Mouse (Mus musculus): Measurements from ENCODE around the gene B2m. TPM values are rescaled to one million over a fixed set of nuclear protein-coding genes. Genes with fewer than 3 reads are reported as not detected.

B2m gene
- polyA plus RNA-seq, 1 experiment from 2014 or later = 383 TPM

- 35% methylated on average over 12 of the region's 12 CpGs for WGBS
- H3K9me3 ChIP-seq (ENCODE audit: control insufficient read depth, low read depth, low read length) = no peaks in the 10 kb centered on the region
- no peaks in the 10 kb centered on the region for H3K36me3 ChIP-seq (ENCODE audit: control insufficient read depth, insufficient read depth, low read length)
- no peak overlapping the region for H3K4me2 ChIP-seq (replicated peaks; ENCODE audit: low read depth, low read length)
- no peak overlapping the region for H3K27ac ChIP-seq (ENCODE audit: low read length)
- no peak overlapping the region for H3K4me3 ChIP-seq (ENCODE audit: low read depth, low read length)
- no peak for ATAC-seq (ENCODE audit: insufficient number of reproducible peaks, insufficient read depth, low FRiP score, low read depth)
- no peaks in the 10 kb centered on the region for H3K4me1 ChIP-seq (ENCODE audit: control insufficient read depth, insufficient read depth, low read length)
- H3K27me3 ChIP-seq (ENCODE audit: control insufficient read depth, insufficient read depth, low read length) = no peaks in the 10 kb centered on the region
- no peak overlapping the region for H3K9ac ChIP-seq (replicated peaks; ENCODE audit: low read depth, low read length)
These were observed 21.6 kb upstream of the B2m start for GRCm38 (mm10) chr2:122125680-122126572.

- no peaks in the 10 kb centered on the region for H3K27me3 ChIP-seq (ENCODE audit: control insufficient read depth, insufficient read depth, low read length)
These were observed 20.6 kb upstream of the B2m start for GRCm38 (mm10) chr2:122126765-122127347.

DNA sequence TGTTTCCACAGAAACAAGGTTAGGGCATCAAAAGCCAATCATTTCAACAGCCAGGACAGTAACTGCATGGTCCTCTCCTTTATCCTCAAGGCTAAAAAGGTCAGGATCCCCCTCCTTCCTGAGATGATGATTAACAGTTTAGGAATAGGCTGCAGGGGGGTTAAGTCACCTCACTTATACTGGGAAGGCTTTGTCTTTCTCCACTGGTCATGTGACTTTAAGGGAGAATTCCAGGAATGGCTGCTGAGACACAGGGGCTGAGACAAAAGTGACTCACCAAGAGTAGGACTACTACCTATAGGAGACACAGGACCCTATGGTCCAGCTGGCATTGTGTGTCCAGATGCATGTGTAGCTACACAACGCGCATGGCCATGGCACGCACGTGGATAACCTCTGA, 19.9 kb upstream of the B2m start:
- 92% methylated on average over 4 of the region's 4 CpGs for WGBS
- H3K4me1 ChIP-seq (ENCODE audit: control insufficient read depth, insufficient read depth, low read length) = no peaks in the 10 kb centered on the region
- H3K36me3 ChIP-seq (ENCODE audit: control insufficient read depth, insufficient read depth, low read length) = no peaks in the 10 kb centered on the region
- no peak overlapping the region for H3K9ac ChIP-seq (replicated peaks; ENCODE audit: low read depth, low read length)
- H3K4me3 ChIP-seq (ENCODE audit: low read depth, low read length) = no peak overlapping the region
- H3K27me3 ChIP-seq (ENCODE audit: control insufficient read depth, insufficient read depth, low read length) = no peaks in the 10 kb centered on the region
- no peak overlapping the region for H3K27ac ChIP-seq (ENCODE audit: low read length)
- no peak overlapping the region for H3K4me2 ChIP-seq (replicated peaks; ENCODE audit: low read depth, low read length)
- H3K9me3 ChIP-seq (ENCODE audit: control insufficient read depth, low read depth, low read length) = no peaks in the 10 kb centered on the region
- no peak for ATAC-seq (ENCODE audit: insufficient number of reproducible peaks, insufficient read depth, low FRiP score, low read depth)

More at GRCm38 (mm10) chr2:122126765-122127347, 20.6 kb upstream of the B2m start:
- no peaks in the 10 kb centered on the region for H3K36me3 ChIP-seq (ENCODE audit: control insufficient read depth, insufficient read depth, low read length)
- H3K9ac ChIP-seq (replicated peaks; ENCODE audit: low read depth, low read length) = no peak overlapping the region
- no peak overlapping the region for H3K27ac ChIP-seq (ENCODE audit: low read length)
- WGBS = 46% methylated on average over 5 of the region's 5 CpGs
- H3K4me3 ChIP-seq (ENCODE audit: low read depth, low read length) = no peak overlapping the region
- no peaks in the 10 kb centered on the region for H3K9me3 ChIP-seq (ENCODE audit: control insufficient read depth, low read depth, low read length)
- no peaks in the 10 kb centered on the region for H3K4me1 ChIP-seq (ENCODE audit: control insufficient read depth, insufficient read depth, low read length)
- ATAC-seq (ENCODE audit: insufficient number of reproducible peaks, insufficient read depth, low FRiP score, low read depth) = no peak
- no peak overlapping the region for H3K4me2 ChIP-seq (replicated peaks; ENCODE audit: low read depth, low read length)

DNA sequence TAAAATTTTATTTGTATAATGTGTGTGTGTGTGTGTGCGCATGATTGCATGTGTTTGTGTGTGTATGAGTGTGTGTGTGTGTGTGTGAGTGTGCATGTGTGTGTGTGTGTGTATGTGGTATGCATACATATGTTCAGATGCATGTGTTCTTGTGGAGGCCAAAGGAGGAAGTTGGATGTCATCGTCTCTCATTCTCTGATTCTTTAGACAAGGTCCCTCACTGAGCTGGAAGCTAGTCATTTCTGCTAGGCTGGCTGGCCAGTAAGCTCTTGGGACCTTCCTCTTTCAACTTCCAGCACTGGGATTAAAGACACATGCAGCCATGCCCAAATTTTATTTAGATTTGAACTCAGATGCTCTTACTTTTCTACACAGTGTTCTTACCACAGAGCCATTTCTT, 15.4 kb upstream of the B2m start:
- no peak overlapping the region for H3K9ac ChIP-seq (replicated peaks; ENCODE audit: low read depth, low read length)
- no peaks in the 10 kb centered on the region for H3K36me3 ChIP-seq (ENCODE audit: control insufficient read depth, insufficient read depth, low read length)
- no peak overlapping the region for H3K27ac ChIP-seq (ENCODE audit: low read length)
- no peaks in the 10 kb centered on the region for H3K4me1 ChIP-seq (ENCODE audit: control insufficient read depth, insufficient read depth, low read length)
- H3K9me3 ChIP-seq (ENCODE audit: control insufficient read depth, low read depth, low read length) = no peaks in the 10 kb centered on the region
- H3K4me2 ChIP-seq (replicated peaks; ENCODE audit: low read depth, low read length) = no peak overlapping the region
- WGBS = 91% methylated on average over 2 of the region's 2 CpGs
- H3K4me3 ChIP-seq (ENCODE audit: low read depth, low read length) = no peak overlapping the region
- no peak for ATAC-seq (ENCODE audit: insufficient number of reproducible peaks, insufficient read depth, low FRiP score, low read depth)
- no peaks in the 10 kb centered on the region for H3K27me3 ChIP-seq (ENCODE audit: control insufficient read depth, insufficient read depth, low read length)

DNA sequence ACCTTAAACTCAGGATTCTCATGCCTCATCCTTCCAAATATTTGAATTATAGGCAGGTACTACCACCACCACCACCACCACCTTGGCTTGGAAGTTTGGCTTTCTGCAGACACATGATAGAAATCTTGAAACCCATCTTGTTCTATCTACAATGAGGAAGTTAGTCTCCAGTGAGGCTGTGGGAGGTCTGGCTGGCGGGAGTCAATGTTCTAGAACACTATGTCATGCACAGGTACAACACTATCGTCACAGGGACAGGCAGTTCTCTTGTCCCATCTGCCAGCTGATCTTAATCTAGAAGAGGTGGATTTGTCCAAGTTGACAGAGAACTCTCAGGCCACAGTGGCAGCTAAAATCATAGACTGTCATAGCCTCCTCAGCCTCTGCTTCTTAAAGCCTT, 14.9 kb upstream of the B2m start:
- H3K27ac ChIP-seq (ENCODE audit: low read length) = no peak overlapping the region
- no peaks in the 10 kb centered on the region for H3K4me1 ChIP-seq (ENCODE audit: control insufficient read depth, insufficient read depth, low read length)
- H3K36me3 ChIP-seq (ENCODE audit: control insufficient read depth, insufficient read depth, low read length) = no peaks in the 10 kb centered on the region
- 79% methylated on average over 2 of the region's 2 CpGs for WGBS
- H3K4me2 ChIP-seq (replicated peaks; ENCODE audit: low read depth, low read length) = no peak overlapping the region
- H3K27me3 ChIP-seq (ENCODE audit: control insufficient read depth, insufficient read depth, low read length) = no peaks in the 10 kb centered on the region
- no peak for ATAC-seq (ENCODE audit: insufficient number of reproducible peaks, insufficient read depth, low FRiP score, low read depth)
- no peak overlapping the region for H3K9ac ChIP-seq (replicated peaks; ENCODE audit: low read depth, low read length)
- H3K9me3 ChIP-seq (ENCODE audit: control insufficient read depth, low read depth, low read length) = no peaks in the 10 kb centered on the region
- no peak overlapping the region for H3K4me3 ChIP-seq (ENCODE audit: low read depth, low read length)

- H3K9me3 ChIP-seq (ENCODE audit: control insufficient read depth, low read depth, low read length) = no peaks in the 10 kb centered on the region
- peak; percentile 69; the same call in 1 of the 2 replicates for ATAC-seq (ENCODE audit: insufficient number of reproducible peaks, insufficient read depth, low FRiP score, low read depth)
- no peak overlapping the region for H3K27ac ChIP-seq (ENCODE audit: low read length)
- H3K27me3 ChIP-seq (ENCODE audit: control insufficient read depth, insufficient read depth, low read length) = no peaks in the 10 kb centered on the region
- no peaks in the 10 kb centered on the region for H3K36me3 ChIP-seq (ENCODE audit: control insufficient read depth, insufficient read depth, low read length)
- no peak overlapping the region for H3K9ac ChIP-seq (replicated peaks; ENCODE audit: low read depth, low read length)
- H3K4me2 ChIP-seq (replicated peaks; ENCODE audit: low read depth, low read length) = no peak overlapping the region
- no peak overlapping the region for H3K4me3 ChIP-seq (ENCODE audit: low read depth, low read length)
- no peaks in the 10 kb centered on the region for H3K4me1 ChIP-seq (ENCODE audit: control insufficient read depth, insufficient read depth, low read length)
- WGBS = 53% methylated on average over 5 of the region's 5 CpGs
These were observed 9.5 kb upstream of the B2m start for GRCm38 (mm10) chr2:122137839-122138465.

- H3K4me2 ChIP-seq (replicated peaks; ENCODE audit: low read depth, low read length) = no peak overlapping the region
- no peaks in the 10 kb centered on the region for H3K36me3 ChIP-seq (ENCODE audit: control insufficient read depth, insufficient read depth, low read length)
- 81% methylated on average over 2 of the region's 2 CpGs for WGBS
- no peak for ATAC-seq (ENCODE audit: insufficient number of reproducible peaks, insufficient read depth, low FRiP score, low read depth)
- no peaks in the 10 kb centered on the region for H3K27me3 ChIP-seq (ENCODE audit: control insufficient read depth, insufficient read depth, low read length)
- H3K27ac ChIP-seq (ENCODE audit: low read length) = no peak overlapping the region
- H3K9ac ChIP-seq (replicated peaks; ENCODE audit: low read depth, low read length) = no peak overlapping the region
- H3K4me3 ChIP-seq (ENCODE audit: low read depth, low read length) = no peak overlapping the region
- no peaks in the 10 kb centered on the region for H3K9me3 ChIP-seq (ENCODE audit: control insufficient read depth, low read depth, low read length)
- no peaks in the 10 kb centered on the region for H3K4me1 ChIP-seq (ENCODE audit: control insufficient read depth, insufficient read depth, low read length)
These were observed 6.7 kb upstream of the B2m start for GRCm38 (mm10) chr2:122140815-122141214.

GRCm38 (mm10) chr2:122141332-122141967, 6.0 kb upstream of the B2m start:
- Histone ChIP-seq H3K27me3 (ENCODE audit: control insufficient read depth, insufficient read depth, low read length) (no peaks in the 10 kb centered on the region), H3K9me3 (ENCODE audit: control insufficient read depth, low read depth, low read length) (no peaks in the 10 kb centered on the region), H3K36me3 (ENCODE audit: control insufficient read depth, insufficient read depth, low read length) (no peaks in the 10 kb centered on the region), H3K27ac (ENCODE audit: low read length) (no peak overlapping the region), H3K4me1 (ENCODE audit: control insufficient read depth, insufficient read depth, low read length) (no peaks in the 10 kb centered on the region), H3K4me3 (ENCODE audit: low read depth, low read length) (no peak overlapping the region), H3K9ac (replicated peaks; ENCODE audit: low read depth, low read length) (no peak overlapping the region), H3K4me2 (replicated peaks; ENCODE audit: low read depth, low read length) (no peak overlapping the region)
- 72% methylated on average over 5 of the region's 5 CpGs for WGBS
- no peak for ATAC-seq (ENCODE audit: insufficient number of reproducible peaks, insufficient read depth, low FRiP score, low read depth)
